ENCODE assay signal across 20 mouse cellular contexts in genomic region chr6:117942769-117943168, GRCm38 (mm10). TPM values are rescaled to one million over a fixed set of nuclear protein-coding genes. Genes with fewer than 3 reads are reported as not detected.
DNase-seq lines count a peak whose midpoint lies in the region; ATAC-seq and TF ChIP-seq lines count a peak whose summit lies in the region.
"Had no signal": no experiment of that assay in that cellular context is flagged by ENCODE, and none has a peak within 500 bp of the region (broad histone marks: within the 10 kb centered on the region; RNA-seq: fewer than 3 reads in every experiment).

No protein-coding gene starts in this region.

- ATAC-seq in intestine, postnatal 0 days = no peak
- no peak for ATAC-seq in CD4-positive, CD25-positive, alpha-beta regulatory T cell, adult 4 months
- ATAC-seq: forebrain, embryonic 14.5 days; hindbrain, postnatal 0 days; liver, embryonic 12.5 days; midbrain, embryonic 13.5 days had no signal

- H3K4me3 ChIP-seq in cerebellum, adult 2 months (replicated peaks; ENCODE audit: insufficient read depth, low read depth, low read length) = no peak overlapping the region
- no peak overlapping the region for H3K4me3 ChIP-seq in intestine, postnatal 0 days (ENCODE audit: low read depth, low read length)
- H3K4me3 ChIP-seq: erythroblast, embryonic 14.5 days; heart, embryonic 13.5 days; liver, embryonic 12.5 days; midbrain, embryonic 13.5 days had no signal

- H3K4me1 ChIP-seq in cerebellum, adult 2 months (ENCODE audit: control insufficient read depth, insufficient read depth, low read length) = peaks cover 14% of the 10 kb centered on the region
- no peaks in the 10 kb centered on the region for H3K4me1 ChIP-seq in intestine, postnatal 0 days (replicated peaks; ENCODE audit: control insufficient read depth, insufficient read depth, low read length)
- H3K4me1 ChIP-seq: heart, embryonic 13.5 days; liver, embryonic 12.5 days; midbrain, embryonic 13.5 days had no signal

- H3K4me2 ChIP-seq in intestine, postnatal 0 days (replicated peaks; ENCODE audit: low read depth) = no peak overlapping the region
- H3K4me2 ChIP-seq: heart, embryonic 13.5 days; liver, embryonic 12.5 days; midbrain, embryonic 13.5 days had no signal

- no peaks in the 10 kb centered on the region for H3K36me3 ChIP-seq in intestine, postnatal 0 days (ENCODE audit: control insufficient read depth, insufficient read depth)
- H3K36me3 ChIP-seq: heart, embryonic 13.5 days; liver, embryonic 12.5 days; midbrain, embryonic 13.5 days had no signal

- 19% methylated on average over 10 of the region's 10 CpGs for WGBS in cerebellum, adult 2 months
- 83% methylated on average over 10 of the region's 10 CpGs for WGBS in intestine, postnatal 0 days

- no peak overlapping the region for H3K9ac ChIP-seq in intestine, postnatal 0 days (ENCODE audit: low read depth, low read length)
- H3K9ac ChIP-seq: heart, embryonic 13.5 days; liver, embryonic 12.5 days; midbrain, embryonic 13.5 days had no signal

- DNase-seq in right cerebral cortex, postnatal 14 days = peak; percentile 34
- no peak for DNase-seq in right cerebral cortex, postnatal 36 days (ENCODE audit: low spot score in 2 of 2)
- peak; percentile 77 to 85 for DNase-seq in cerebellum, adult 2 months
- peak; percentile 70 to 76 for DNase-seq in cerebellum, postnatal 36 days
- DNase-seq in layer of hippocampus, postnatal 14 days (ENCODE audit: low spot score in 2 of 2) = peak; percentile 54 to 79
- DNase-seq: adrenal gland, postnatal 36 days; heart, postnatal 36 days; kidney, adult 2 months; spleen, adult 18-20 months had no signal

- no peak for TF ChIP-seq CTCF in cerebellum, adult 2 months (IDR thresholded peaks at IDR 0.05; ENCODE audit: borderline replicate concordance, insufficient read depth, low read depth, low read length)
- TF ChIP-seq CTCF in intestine, postnatal 0 days (IDR thresholded peaks at IDR 0.05; ENCODE audit: low read depth) = no peak

- peak overlapping the region; percentile 6 for H3K27ac ChIP-seq in cerebellum, adult 2 months (ENCODE audit: insufficient read depth, low read length)
- H3K27ac ChIP-seq in intestine, postnatal 0 days (ENCODE audit: low read depth, low read length) = no peak overlapping the region
- H3K27ac ChIP-seq: heart, embryonic 13.5 days; hindbrain, postnatal 0 days; liver, embryonic 12.5 days; midbrain, embryonic 13.5 days had no signal

- no peaks in the 10 kb centered on the region for H3K9me3 ChIP-seq in intestine, postnatal 0 days (ENCODE audit: control insufficient read depth)
- H3K9me3 ChIP-seq: heart, embryonic 13.5 days; liver, embryonic 12.5 days; midbrain, embryonic 13.5 days had no signal

- no peak for TF ChIP-seq POLR2A in cerebellum, adult 2 months (IDR thresholded peaks at IDR 0.05; ENCODE audit: borderline replicate concordance, insufficient read depth, low read length)

- H3K27me3 ChIP-seq in cerebellum, adult 2 months (ENCODE audit: control insufficient read depth, insufficient read depth, low read length) = no peaks in the 10 kb centered on the region
- no peaks in the 10 kb centered on the region for H3K27me3 ChIP-seq in intestine, postnatal 0 days (replicated peaks; ENCODE audit: control insufficient read depth, insufficient read depth, low read length)
- H3K27me3 ChIP-seq: heart, embryonic 13.5 days; liver, embryonic 12.5 days; midbrain, embryonic 13.5 days had no signal

RNA-seq across cellular contexts. Expression of gene Fxyd4, which starts 5.3 kb away (rescaled TPM):
- polyA plus RNA-seq in cerebellum, adult 2 months (2012; rRNA removed) = not detected in 2 replicates
- not detected for total RNA-seq in layer of hippocampus, postnatal 14 days (2021)
- polyA plus RNA-seq in intestine, postnatal 0 days (2015; fragmentation: Nextera tagmentation; extraction: Ambion mirVana) = 0.27 and 0.55 TPM in 2 replicates
- polyA plus RNA-seq in CD4-positive, CD25-positive, alpha-beta regulatory T cell, adult 4 months (2017; shearing (Covaris generic)) = 10 to 100 TPM in 1 of 2 experiments, 1 to 10 TPM in 1; 7.6 to 14.3 TPM
- total RNA-seq: adrenal gland, postnatal 36 days; gastrocnemius, adult 18-20 months; granulocyte monocyte progenitor cell, adult 5-6 weeks; heart, postnatal 36 days; hindbrain, postnatal 0 days; layer of hippocampus, postnatal 25 days had no signal
- polyA plus RNA-seq: erythroblast, embryonic 14.5 days had no signal

RNA-seq across cellular contexts. Expression of gene Hnrnpf, which starts 42.6 kb away (rescaled TPM):
- polyA plus RNA-seq in cerebellum, adult 2 months (2012; rRNA removed) = 119 and 129 TPM in 2 replicates
- total RNA-seq in layer of hippocampus, postnatal 14 days (2021) = 100 to 1,000 TPM; 140 to 154 TPM
- 340 and 353 TPM in 2 replicates for polyA plus RNA-seq in intestine, postnatal 0 days (2015; fragmentation: Nextera tagmentation; extraction: Ambion mirVana)
- polyA plus RNA-seq in CD4-positive, CD25-positive, alpha-beta regulatory T cell, adult 4 months (2017; shearing (Covaris generic)) = 1,000 to 10,000 TPM; 1,072 to 1,239 TPM

Comparison
In these comparisons a context has a peak if more than half of its experiments do, and no peak if none do; other contexts are left out.
1. DNase-seq: peak in right cerebral cortex, postnatal 14 days (single experiment), cerebellum, adult 2 months (2 of 2), cerebellum, postnatal 36 days (2 of 2) and layer of hippocampus, postnatal 14 days (2 of 2); none in right cerebral cortex, postnatal 36 days (0 of 2).